Mouse (Mus musculus) heart, postnatal 0 days (tissue): ENCODE data around the gene Bcor. TPM values are rescaled to one million over a fixed set of nuclear protein-coding genes. Genes with fewer than 3 reads are reported as not detected.

Experiments used
- ATAC-seq: fragments of 200-750 bp; cut with Nextera tagmentation; 2 replicates; pipeline ENCODE4 v1.8.0; 2017; ENCODE audit warnings: low read depth, moderate number of reproducible peaks, moderate library complexity; ENCODE audit not compliant: insufficient read depth
- DNase-seq: peaks from one replicate; pipeline ENCODE4 v3.0.0-alpha.2; 2016; ENCODE audit warnings: low spot score
- H3K27ac ChIP-seq: fragments of 300-500 bp; sonication (generic); 2 replicates; pipeline ENCODE4 v1.5.1; 2014; ENCODE audit warnings: low read depth, mild to moderate bottlenecking
- H3K27me3 ChIP-seq: fragments of 300-500 bp; sonication (generic); 2 replicates; pipeline ENCODE4 v1.6.1; 2014; ENCODE audit warnings: low read length, mixed read lengths; ENCODE audit not compliant: control insufficient read depth, insufficient read depth
- H3K36me3 ChIP-seq: fragments of 300-500 bp; sonication (generic); replicated peaks from 2 replicates; pipeline ENCODE4 v1.6.1; 2014; ENCODE audit warnings: low read length, mixed read lengths; ENCODE audit not compliant: control insufficient read depth, insufficient read depth
- H3K4me1 ChIP-seq: fragments of 300-500 bp; sonication (generic); 2 replicates; pipeline ENCODE4 v1.6.1; 2014; ENCODE audit warnings: antibody characterized with exemption; ENCODE audit not compliant: control insufficient read depth, insufficient read depth
- H3K4me2 ChIP-seq: fragments of 300-500 bp; sonication (generic); 2 replicates; pipeline ENCODE4 v1.6.1; 2014; ENCODE audit warnings: low read depth, mild to moderate bottlenecking, low read length, moderate library complexity
- H3K4me3 ChIP-seq: fragments of 300-500 bp; sonication (generic); 2 replicates; pipeline ENCODE4 v1.5.1; 2014; ENCODE audit warnings: low read depth, low read length
- H3K9ac ChIP-seq: fragments of 300-500 bp; sonication (generic); replicated peaks from 2 replicates; pipeline ENCODE4 v1.6.1; 2014; ENCODE audit warnings: low read depth, low read length, mixed read lengths
- H3K9me3 ChIP-seq: fragments of 300-500 bp; sonication (generic); replicated peaks from 2 replicates; pipeline ENCODE4 v1.6.1; 2016; ENCODE audit warnings: low read length; ENCODE audit not compliant: control insufficient read depth
- CTCF ChIP-seq: IDR thresholded peaks from 2 replicates; pipeline ENCODE4 v1.5.1; 2016; ENCODE audit warnings: antibody characterized with exemption, control low read depth, low read depth
- EP300 ChIP-seq: IDR thresholded peaks from 2 replicates; pipeline ENCODE4 v1.6.1; 2016; ENCODE audit warnings: antibody characterized with exemption, low read depth
- WGBS: fragments of 180-500 bp; shearing (Covaris S2); extraction: QIAGEN DNeasy Blood & Tissue Kit; methylation state at CpG from one replicate; pipeline ENCODE4 v1.1.7; 2014; 5-methylcytosine and 5-hydroxymethylcytosine counted together
- polyA plus RNA-seq: library from polyadenylated mRNA; unstranded; fragments of >200 nt; fragmentation: Nextera tagmentation; extraction: Ambion mirVana; gene quantifications from 2 replicates; pipeline ENCODE4 v1.2.1, GENCODE M21; 2015
- total RNA-seq: library from RNA; depleted of rRNA; stranded (reverse); fragments of >200 nt; gene quantifications from 2 replicates; pipeline ENCODE4 v1.2.3, GENCODE M21; 2014; ENCODE audit warnings: low replicate concordance

Gene Bcor
- total and polyA plus RNA-seq, 2 experiments from 2014 or later = 8.9 to 25.7 TPM

DNA sequence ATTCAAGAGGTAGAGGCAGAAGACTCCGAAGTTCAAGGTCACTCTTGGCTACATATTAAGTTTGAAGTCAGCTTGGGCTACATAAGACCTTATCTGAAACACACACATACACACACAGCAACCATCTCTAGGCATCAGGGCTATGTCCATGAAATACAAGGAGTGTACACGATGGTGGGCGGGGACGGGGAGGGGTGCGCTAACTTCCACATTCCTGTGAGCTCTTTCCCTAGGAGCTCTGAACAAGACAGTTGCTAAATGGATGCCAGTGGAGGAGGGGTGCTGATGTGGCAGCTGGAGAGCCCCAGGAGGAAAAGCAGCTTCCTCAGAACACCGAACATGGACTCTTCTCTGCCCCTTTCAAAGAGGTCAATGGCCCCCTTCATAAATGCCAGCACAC is 49.6 kb downstream of the Bcor start:
- no peak overlapping the region for H3K4me3 ChIP-seq
- no peaks in the 10 kb centered on the region for H3K36me3 ChIP-seq
- H3K4me1 ChIP-seq = peaks cover 12% of the 10 kb centered on the region
- no peak for TF ChIP-seq CTCF
- no peak for TF ChIP-seq EP300
- no peak overlapping the region for H3K4me2 ChIP-seq
- no peak overlapping the region for H3K9ac ChIP-seq
- no peaks in the 10 kb centered on the region for H3K27me3 ChIP-seq
- ATAC-seq = no peak
- no peaks in the 10 kb centered on the region for H3K9me3 ChIP-seq
- 48% methylated on average over 6 of the region's 6 CpGs for WGBS
- DNase-seq = no peak
- peak overlapping the region; percentile 74 for H3K27ac ChIP-seq

- 43% methylated on average over 7 of the region's 7 CpGs for WGBS
- Histone ChIP-seq H3K36me3 (no peaks in the 10 kb centered on the region), H3K4me2 (no peak overlapping the region)
Measured at GRCm38 (mm10) chrX:12105358-12105757, 54.8 kb downstream of the Bcor start.

DNA sequence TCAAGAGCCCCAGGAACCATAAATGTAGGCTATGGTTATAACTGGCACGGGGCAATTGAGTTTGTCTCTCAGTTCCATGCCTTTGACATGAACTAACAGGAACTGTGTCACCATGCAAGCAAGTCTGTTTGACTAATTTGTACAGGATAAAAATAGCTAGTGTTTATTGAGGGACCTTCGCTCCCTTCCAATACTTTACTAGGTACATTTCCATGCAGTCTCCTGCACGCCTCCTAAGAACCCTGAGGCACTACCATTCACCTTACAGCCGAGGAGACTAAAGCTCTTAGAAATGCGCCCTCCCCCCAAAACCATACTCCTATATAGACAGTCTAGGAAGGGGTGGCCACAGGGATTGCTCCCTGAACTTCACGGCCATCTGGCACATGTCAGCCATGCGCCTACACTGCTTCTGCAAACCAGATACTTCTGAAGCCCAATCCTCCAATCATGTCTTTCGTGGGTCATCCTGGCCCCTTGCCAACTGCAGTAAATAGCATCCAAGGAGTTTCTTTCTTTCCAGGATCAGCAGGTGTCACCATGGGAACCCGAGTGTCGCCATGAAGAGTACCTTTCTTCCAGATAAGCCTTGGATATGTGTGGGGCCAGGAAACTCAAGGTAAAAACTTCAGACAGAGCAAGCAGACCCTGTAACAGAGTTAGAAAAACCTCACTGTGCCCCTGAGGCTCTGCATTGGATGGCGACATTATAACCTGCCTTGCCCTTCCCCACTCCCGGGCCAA is 63.2 kb downstream of the Bcor start:
- no peak for ATAC-seq
- Histone ChIP-seq H3K4me3 (no peak overlapping the region), H3K4me2 (no peak overlapping the region), H3K4me1 (no peaks in the 10 kb centered on the region), H3K9ac (no peak overlapping the region), H3K9me3 (no peaks in the 10 kb centered on the region), H3K27me3 (no peaks in the 10 kb centered on the region; the same call in 1 of the 2 replicates), H3K27ac (no peak overlapping the region), H3K36me3 (no peaks in the 10 kb centered on the region)
- DNase-seq = no peak
- 51% methylated on average over 12 of the region's 12 CpGs for WGBS
- no peak for TF ChIP-seq CTCF
- TF ChIP-seq EP300 = no peak

More at GRCm38 (mm10) chrX:12105358-12105757, 54.8 kb downstream of the Bcor start:
- Histone ChIP-seq H3K9ac (no peak overlapping the region), H3K4me1 (no peaks in the 10 kb centered on the region), H3K9me3 (no peaks in the 10 kb centered on the region), H3K27ac (peak overlapping the region; percentile 87), H3K4me3 (no peak overlapping the region), H3K27me3 (no peaks in the 10 kb centered on the region)
- TF ChIP-seq CTCF (no peak), EP300 (no peak)
- DNase-seq = peak; percentile 56
- ATAC-seq = peak; percentile 92

- WGBS = 76% methylated on average over 4 of the region's 4 CpGs
- peaks cover 12% of the 10 kb centered on the region; the same call in 1 of the 2 replicates for H3K27me3 ChIP-seq
Measured at GRCm38 (mm10) chrX:12093371-12093770, 66.8 kb downstream of the Bcor start.

DNA sequence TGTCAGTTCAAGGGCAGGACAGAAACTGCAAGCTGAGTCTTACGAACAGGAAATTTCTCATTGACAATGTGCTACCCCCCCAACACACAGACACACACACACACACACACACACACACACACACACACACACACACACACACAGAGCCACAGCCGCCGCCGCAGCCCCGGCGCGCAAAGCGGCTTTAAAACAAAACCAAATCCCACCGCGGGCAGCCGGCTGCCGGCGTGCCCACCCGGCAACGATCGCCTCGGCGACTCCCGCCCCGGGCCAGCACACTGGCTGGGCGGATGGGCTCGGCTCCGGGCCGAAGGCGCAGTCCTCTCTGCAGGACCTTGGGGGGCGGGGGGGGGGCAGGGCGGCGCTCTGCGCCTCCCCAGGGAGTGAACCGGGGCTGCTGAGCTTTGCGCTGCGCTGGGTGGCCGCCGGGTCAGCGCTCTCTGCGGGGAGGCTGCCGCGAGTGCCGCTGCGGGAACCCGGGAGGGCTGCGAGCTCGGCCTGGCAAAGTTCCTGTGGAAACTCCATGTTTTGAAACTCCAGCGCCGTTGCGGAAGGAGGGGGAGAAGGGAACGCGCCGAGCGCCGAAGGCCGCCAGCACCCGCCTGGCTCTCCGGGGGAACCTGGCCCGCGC is 68.6 kb downstream of the Bcor start:
- no peaks in the 10 kb centered on the region for H3K36me3 ChIP-seq
- peak overlapping the region; percentile 68 for H3K4me3 ChIP-seq
- 0 out of 2 replicates have a peak, but pooled peaks cover 14% of the 10 kb centered on the region for H3K4me1 ChIP-seq
- peaks cover 23% of the 10 kb centered on the region; the same call in 1 of the 2 replicates for H3K27me3 ChIP-seq
- no peaks in the 10 kb centered on the region for H3K9me3 ChIP-seq
- H3K27ac ChIP-seq = peak overlapping the region; percentile 97
- peak overlapping the region; percentile 89 for H3K9ac ChIP-seq
- TF ChIP-seq EP300 (no peak), CTCF (no peak)
- ATAC-seq (peak; percentile 31), DNase-seq (peak; percentile 28)
- 0% methylated on average over 20 of the region's 56 CpGs for WGBS
- peak overlapping the region; percentile 87 for H3K4me2 ChIP-seq

More at GRCm38 (mm10) chrX:12093371-12093770, 66.8 kb downstream of the Bcor start:
- Histone ChIP-seq H3K9ac (no peak overlapping the region), H3K36me3 (no peaks in the 10 kb centered on the region), H3K4me2 (no peak overlapping the region), H3K27ac (no peak overlapping the region), H3K4me3 (no peak overlapping the region), H3K4me1 (0 out of 2 replicates have a peak, but pooled peaks cover 14% of the 10 kb centered on the region), H3K9me3 (no peaks in the 10 kb centered on the region)
- DNase-seq (no peak), ATAC-seq (no peak)
- TF ChIP-seq EP300 (no peak), CTCF (no peak)
